Mouse (Mus musculus) intestine, postnatal 0 days (tissue): ENCODE measurements around the gene Zswim3. TPM values are rescaled to one million over a fixed set of nuclear protein-coding genes. Genes with fewer than 3 reads are reported as not detected.

Experiments
- ATAC-seq: fragments of 200-750 bp; cut with Nextera tagmentation; 2 replicates; pipeline ENCODE4 v1.8.0; 2017; ENCODE audit warnings: mild to moderate bottlenecking, moderate TSS enrichment, moderate library complexity
- H3K27ac ChIP-seq: fragments of 300-500 bp; sonication (generic); 2 replicates; pipeline ENCODE4 v1.5.1; 2014; ENCODE audit warnings: mild to moderate bottlenecking, low read depth, low read length, moderate library complexity
- H3K27me3 ChIP-seq: fragments of 300-500 bp; sonication (generic); replicated peaks from 2 replicates; pipeline ENCODE4 v1.6.1; 2014; ENCODE audit warnings: low read length, mixed read lengths; ENCODE audit not compliant: control insufficient read depth, insufficient read depth
- H3K36me3 ChIP-seq: fragments of 300-500 bp; sonication (generic); 2 replicates; pipeline ENCODE4 v1.6.1; 2014; ENCODE audit warnings: mild to moderate bottlenecking, moderate library complexity; ENCODE audit not compliant: control insufficient read depth, insufficient read depth
- H3K4me1 ChIP-seq: fragments of 300-500 bp; sonication (generic); replicated peaks from 2 replicates; pipeline ENCODE4 v1.6.1; 2014; ENCODE audit warnings: antibody characterized with exemption, low read length, mixed read lengths; ENCODE audit not compliant: control insufficient read depth, insufficient read depth
- H3K4me2 ChIP-seq: fragments of 300-500 bp; sonication (generic); replicated peaks from 2 replicates; pipeline ENCODE4 v1.6.1; 2014; ENCODE audit warnings: low read depth, mild to moderate bottlenecking, moderate library complexity
- H3K4me3 ChIP-seq: fragments of 300-500 bp; sonication (generic); 2 replicates; pipeline ENCODE4 v1.5.1; 2014; ENCODE audit warnings: low read depth, low read length
- H3K9ac ChIP-seq: fragments of 300-500 bp; sonication (generic); 2 replicates; pipeline ENCODE4 v1.6.1; 2014; ENCODE audit warnings: mild to moderate bottlenecking, low read depth, low read length
- H3K9me3 ChIP-seq: fragments of 300-500 bp; sonication (generic); 2 replicates; pipeline ENCODE4 v1.6.1; 2016; ENCODE audit warnings: mixed run types; ENCODE audit not compliant: control insufficient read depth
- CTCF ChIP-seq: sonication (generic); IDR thresholded peaks from 2 replicates; pipeline ENCODE4 v1.5.1; 2016; ENCODE audit warnings: low read depth, mild to moderate bottlenecking, control low read depth, antibody characterized with exemption, moderate library complexity
- WGBS: fragments of 180-500 bp; shearing (Covaris S2); extraction: QIAGEN DNeasy Blood & Tissue Kit; methylation state at CpG from one replicate; pipeline ENCODE4 v1.1.7; 2014; 5-methylcytosine and 5-hydroxymethylcytosine counted together
- polyA plus RNA-seq: library from polyadenylated mRNA; unstranded; fragments of >200 nt; fragmentation: Nextera tagmentation; extraction: Ambion mirVana; gene quantifications from 2 replicates; pipeline ENCODE4 v1.2.1, GENCODE M21; 2015

Gene Zswim3
- polyA plus RNA-seq, 1 experiment from 2014 or later, result 4.2 TPM

- peak within 1 kb of the TSS; percentile 68 for H3K4me3 ChIP-seq
- H3K36me3 ChIP-seq, result peaks cover 49% of the 10 kb centered on the region
- H3K9ac ChIP-seq, result peak within 1 kb of the TSS; percentile 65
- H3K9me3 ChIP-seq, result no peaks in the 10 kb centered on the region
- no peaks in the 10 kb centered on the region for H3K27me3 ChIP-seq
- ATAC-seq, result peak; percentile 99
- H3K27ac ChIP-seq, result peak within 1 kb of the TSS; percentile 55
- 0 out of 2 replicates have a peak, but pooled peaks have one; percentile 17 for TF ChIP-seq CTCF
- under 1% methylated on average over 32 of the region's 32 CpGs for WGBS
- H3K4me2 ChIP-seq, result peak within 1 kb of the TSS; percentile 87
- no peaks in the 10 kb centered on the region for H3K4me1 ChIP-seq
These were observed 17.8 kb downstream of the Zswim3 start, which contains the start of gene Zswim1 for GRCm38 (mm10) chr2:164822636-164823165. TSS of gene Zswim1 (plus strand) at chr2:164822686.

DNA sequence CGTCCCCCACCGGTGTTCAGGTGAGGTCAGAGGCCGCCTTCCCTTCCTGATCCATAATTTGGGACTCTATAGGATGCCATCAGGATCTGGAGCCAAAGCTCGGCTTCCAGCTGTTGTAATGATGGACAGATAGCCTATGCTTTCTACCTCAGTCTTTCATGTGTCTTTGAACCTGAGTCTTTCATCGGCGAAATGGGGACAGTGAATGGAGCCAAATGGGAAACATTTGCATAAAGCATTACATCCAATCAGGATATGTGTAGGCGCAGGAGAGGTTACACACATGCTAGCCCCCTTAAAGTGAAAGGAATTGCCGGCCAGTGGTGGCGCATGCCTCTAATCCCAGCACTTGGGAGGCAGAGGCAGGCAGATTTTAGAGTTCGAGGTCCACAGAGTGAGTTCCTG lies 18.3 kb downstream of the Zswim3 start:
- H3K9me3 ChIP-seq, result no peaks in the 10 kb centered on the region
- H3K4me2 ChIP-seq, result peak overlapping the region; percentile 87
- peak; percentile 41 for ATAC-seq
- TF ChIP-seq CTCF, result peak; percentile 46
- H3K27ac ChIP-seq, result peak overlapping the region; percentile 55
- H3K4me3 ChIP-seq, result peak overlapping the region; percentile 68
- H3K4me1 ChIP-seq, result no peaks in the 10 kb centered on the region
- peaks cover 54% of the 10 kb centered on the region for H3K36me3 ChIP-seq
- peak overlapping the region; percentile 65 for H3K9ac ChIP-seq
- H3K27me3 ChIP-seq, result no peaks in the 10 kb centered on the region
- WGBS, result 2% methylated on average over 10 of the region's 10 CpGs

DNA sequence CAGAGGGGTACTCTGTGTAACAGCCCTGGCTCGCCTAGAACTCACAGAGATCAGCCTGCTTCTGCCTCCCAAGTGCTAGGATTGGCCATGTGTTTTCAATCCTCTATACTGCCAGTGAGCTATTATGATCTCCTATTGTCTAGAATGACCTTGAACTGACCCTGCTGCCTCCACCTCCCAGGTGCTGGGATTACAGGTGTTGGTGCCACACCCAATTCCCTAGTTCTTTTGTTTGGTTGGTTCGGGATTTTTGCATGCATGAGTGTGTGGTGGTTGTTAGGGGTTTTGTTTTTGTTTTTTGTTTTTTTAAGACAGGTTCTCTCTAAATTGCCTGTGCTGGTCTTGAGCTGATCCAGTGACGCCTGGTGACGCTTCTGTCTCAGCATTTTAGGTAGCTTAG lies 19.1 kb downstream of the Zswim3 start:
- Histone ChIP-seq H3K4me3 (no peak overlapping the region), H3K9me3 (no peaks in the 10 kb centered on the region), H3K36me3 (peaks cover 55% of the 10 kb centered on the region), H3K4me1 (no peaks in the 10 kb centered on the region), H3K9ac (no peak overlapping the region), H3K4me2 (no peak overlapping the region), H3K27ac (no peak overlapping the region), H3K27me3 (no peaks in the 10 kb centered on the region)
- WGBS, result 87% methylated on average over 4 of the region's 4 CpGs
- TF ChIP-seq CTCF, result no peak
- ATAC-seq, result no peak

- 94% methylated on average over 17 of the region's 17 CpGs for WGBS
- H3K4me3 ChIP-seq, result no peak overlapping the region
These were observed 20.6 kb downstream of the Zswim3 start for GRCm38 (mm10) chr2:164825521-164825920.

GRCm38 (mm10) chr2:164827146-164827850 lies 22.4 kb downstream of the Zswim3 start:
- Histone ChIP-seq H3K4me3 (no peak overlapping the region), H3K9ac (no peak overlapping the region), H3K36me3 (peaks cover 34% of the 10 kb centered on the region), H3K27me3 (no peaks in the 10 kb centered on the region), H3K9me3 (no peaks in the 10 kb centered on the region), H3K27ac (no peak overlapping the region), H3K4me2 (no peak overlapping the region), H3K4me1 (no peaks in the 10 kb centered on the region)
- 86% methylated on average over 16 of the region's 16 CpGs for whole genome bisulfite sequencing
- TF ChIP-seq CTCF, result no peak
- no peak for ATAC-seq

More at GRCm38 (mm10) chr2:164825521-164825920, 20.6 kb downstream of the Zswim3 start:
- Histone ChIP-seq H3K4me1 (no peaks in the 10 kb centered on the region), H3K9me3 (no peaks in the 10 kb centered on the region), H3K36me3 (peaks cover 48% of the 10 kb centered on the region), H3K9ac (no peak overlapping the region), H3K27ac (no peak overlapping the region), H3K27me3 (no peaks in the 10 kb centered on the region), H3K4me2 (no peak overlapping the region)
- no peak for TF ChIP-seq CTCF
- ATAC-seq, result no peak

DNA sequence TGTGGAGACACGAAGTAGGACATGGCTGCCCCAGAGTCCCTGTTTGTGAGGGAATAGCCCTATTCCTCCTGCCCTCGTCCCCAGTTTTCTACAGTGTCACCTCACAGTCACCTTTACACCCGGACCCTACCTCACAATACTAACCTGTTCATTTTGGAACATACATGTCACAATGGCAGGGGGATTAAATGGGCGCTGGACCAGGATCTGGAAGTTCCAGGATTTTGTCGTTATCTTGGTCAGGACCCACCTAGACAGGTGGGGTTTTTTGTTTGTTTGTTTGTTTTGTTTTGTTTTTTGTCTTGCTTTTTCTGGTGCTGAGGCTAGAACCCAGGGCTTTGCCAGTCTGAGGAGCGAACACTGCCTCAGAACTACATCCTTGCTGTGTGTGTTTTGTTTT lies 23.5 kb downstream of the Zswim3 start, which contains the start of gene Spata25:
Gene Spata25, minus strand, starts transcription at position 101 of the 400 bp plus-strand sequence.
- Histone ChIP-seq H3K4me1 (0 out of 2 replicates have a peak, but pooled peaks cover 3% of the 10 kb centered on the region), H3K36me3 (peaks cover 34% of the 10 kb centered on the region), H3K27me3 (no peaks in the 10 kb centered on the region), H3K9ac (no peak within 1 kb of the TSS), H3K9me3 (no peaks in the 10 kb centered on the region), H3K27ac (no peak within 1 kb of the TSS), H3K4me2 (no peak within 1 kb of the TSS), H3K4me3 (no peak within 1 kb of the TSS)
- WGBS, result 87% methylated on average over 6 of the region's 6 CpGs
- ATAC-seq, result no peak
- TF ChIP-seq CTCF, result no peak
